Mouse (Mus musculus) heart, embryonic 15.5 days (tissue): Measurements from ENCODE around the gene Colgalt2. TPM values are rescaled to one million over a fixed set of nuclear protein-coding genes. Genes with fewer than 3 reads are reported as not detected.

Experiments used
- ATAC-seq: fragments of 200-750 bp; cut with Nextera tagmentation; replicated peaks from 2 replicates; pipeline ENCODE4 v1.8.0; 2017; ENCODE audit warnings: low read depth, moderate TSS enrichment; ENCODE audit not compliant: insufficient number of reproducible peaks, insufficient read depth, low FRiP score
- H3K27ac ChIP-seq: fragments of 300-500 bp; sonication (generic); 2 replicates; pipeline ENCODE4 v1.5.1; 2015; ENCODE audit warnings: mild to moderate bottlenecking, inconsistent platforms
- H3K27me3 ChIP-seq: fragments of 300-500 bp; sonication (generic); 2 replicates; pipeline ENCODE4 v1.6.1; 2015; ENCODE audit warnings: inconsistent platforms
- H3K36me3 ChIP-seq: fragments of 300-500 bp; sonication (generic); 2 replicates; pipeline ENCODE4 v1.6.1; 2015; ENCODE audit warnings: mild to moderate bottlenecking, inconsistent platforms
- H3K4me1 ChIP-seq: fragments of 300-500 bp; sonication (generic); replicated peaks from 2 replicates; pipeline ENCODE4 v1.6.1; 2015; ENCODE audit warnings: inconsistent platforms
- H3K4me2 ChIP-seq: fragments of 300-500 bp; sonication (generic); 2 replicates; pipeline ENCODE4 v1.6.1; 2015; ENCODE audit warnings: inconsistent platforms, mild to moderate bottlenecking, moderate library complexity
- H3K4me3 ChIP-seq: fragments of 300-500 bp; sonication (generic); 2 replicates; pipeline ENCODE4 v1.5.1; 2015; ENCODE audit warnings: mild to moderate bottlenecking, inconsistent platforms
- H3K9ac ChIP-seq: fragments of 300-500 bp; sonication (generic); 2 replicates; pipeline ENCODE4 v1.6.1; 2015; ENCODE audit warnings: mild to moderate bottlenecking, inconsistent platforms
- H3K9me3 ChIP-seq: fragments of 300-500 bp; sonication (generic); replicated peaks from 2 replicates; pipeline ENCODE4 v1.6.1; 2016; ENCODE audit warnings: inconsistent platforms
- WGBS: fragments of 180-500 bp; shearing (Covaris S2); methylation state at CpG from one replicate; pipeline ENCODE4 v1.1.7; 2015; ENCODE audit warnings: mixed read lengths; 5-methylcytosine and 5-hydroxymethylcytosine counted together
- polyA plus RNA-seq: library from polyadenylated mRNA; unstranded; fragments of >200 nt; fragmentation: Nextera tagmentation; extraction: Ambion mirVana; gene quantifications from 2 replicates; pipeline ENCODE4 v1.2.1, GENCODE M21; 2015

Colgalt2 gene
- polyA plus RNA-seq, 1 experiment from 2014 or later: 1.8 TPM

- Histone ChIP-seq H3K36me3 (peaks cover 84% of the 10 kb centered on the region), H3K9ac (no peak overlapping the region), H3K4me3 (no peak overlapping the region), H3K4me1 (peaks cover 19% of the 10 kb centered on the region), H3K27ac (no peak overlapping the region), H3K9me3 (no peaks in the 10 kb centered on the region), H3K27me3 (no peaks in the 10 kb centered on the region), H3K4me2 (no peak overlapping the region)
- ATAC-seq: no peak
- 78% methylated on average over 16 of the region's 16 CpGs for WGBS
These were observed 121.4 kb downstream of the Colgalt2 start for GRCm38 (mm10) chr1:152520798-152521575.

GRCm38 (mm10) chr1:152522226-152522625, 122.6 kb downstream of the Colgalt2 start:
- H3K9me3 ChIP-seq: no peaks in the 10 kb centered on the region
- H3K27ac ChIP-seq: no peak overlapping the region
- no peaks in the 10 kb centered on the region for H3K27me3 ChIP-seq
- WGBS: 71% methylated on average over 3 of the region's 3 CpGs
- H3K4me1 ChIP-seq: peaks cover 31% of the 10 kb centered on the region
- H3K9ac ChIP-seq: no peak overlapping the region
- peaks cover 77% of the 10 kb centered on the region for H3K36me3 ChIP-seq
- no peak for ATAC-seq
- no peak overlapping the region for H3K4me2 ChIP-seq
- H3K4me3 ChIP-seq: no peak overlapping the region

GRCm38 (mm10) chr1:152523292-152523691, 123.7 kb downstream of the Colgalt2 start:
- Histone ChIP-seq H3K4me2 (no peak overlapping the region), H3K27ac (no peak overlapping the region), H3K9me3 (no peaks in the 10 kb centered on the region), H3K4me3 (no peak overlapping the region), H3K36me3 (peaks cover 70% of the 10 kb centered on the region), H3K9ac (no peak overlapping the region), H3K27me3 (no peaks in the 10 kb centered on the region), H3K4me1 (peaks cover 42% of the 10 kb centered on the region)
- WGBS: 31% methylated on average over 11 of the region's 11 CpGs
- ATAC-seq: no peak

GRCm38 (mm10) chr1:152524098-152524892, 124.7 kb downstream of the Colgalt2 start:
- WGBS: 71% methylated on average over 22 of the region's 22 CpGs

GRCm38 (mm10) chr1:152524987-152525648, 125.5 kb downstream of the Colgalt2 start:
- Histone ChIP-seq H3K27me3 (no peaks in the 10 kb centered on the region), H3K9ac (peak overlapping the region; percentile 23; the same call in 1 of the 2 replicates), H3K9me3 (no peaks in the 10 kb centered on the region), H3K4me3 (no peak overlapping the region), H3K4me2 (no peak overlapping the region), H3K4me1 (peaks cover 51% of the 10 kb centered on the region), H3K36me3 (peaks cover 57% of the 10 kb centered on the region), H3K27ac (peak overlapping the region; percentile 96)
- ATAC-seq: peak; percentile 19; the same call in 1 of the 2 replicates
- WGBS: 11% methylated on average over 6 of the region's 6 CpGs

More at GRCm38 (mm10) chr1:152524098-152524892, 124.7 kb downstream of the Colgalt2 start:
- Histone ChIP-seq H3K9me3 (no peaks in the 10 kb centered on the region), H3K4me1 (peaks cover 49% of the 10 kb centered on the region), H3K4me3 (no peak overlapping the region), H3K36me3 (peaks cover 64% of the 10 kb centered on the region), H3K4me2 (no peak overlapping the region), H3K27ac (no peak overlapping the region), H3K9ac (no peak overlapping the region), H3K27me3 (no peaks in the 10 kb centered on the region)
- ATAC-seq: no peak

- H3K4me3 ChIP-seq: no peak overlapping the region
- H3K27ac ChIP-seq: peak overlapping the region; percentile 96
- peak overlapping the region; percentile 34; the same call in 1 of the 2 replicates for H3K9ac ChIP-seq
- WGBS: 31% methylated on average over 9 of the region's 9 CpGs
- H3K36me3 ChIP-seq: peaks cover 56% of the 10 kb centered on the region
- no peaks in the 10 kb centered on the region for H3K27me3 ChIP-seq
- ATAC-seq: peak; percentile 52; the same call in 1 of the 2 replicates
- no peaks in the 10 kb centered on the region for H3K9me3 ChIP-seq
- H3K4me1 ChIP-seq: peaks cover 49% of the 10 kb centered on the region
- peak overlapping the region; percentile 48 for H3K4me2 ChIP-seq
These were observed 126.5 kb downstream of the Colgalt2 start for GRCm38 (mm10) chr1:152526154-152526553.

GRCm38 (mm10) chr1:152528214-152528613, 128.6 kb downstream of the Colgalt2 start:
- H3K27me3 ChIP-seq: no peaks in the 10 kb centered on the region
- H3K4me3 ChIP-seq: no peak overlapping the region
- no peak overlapping the region for H3K4me2 ChIP-seq
- no peaks in the 10 kb centered on the region for H3K9me3 ChIP-seq
- peak overlapping the region; percentile 96 for H3K27ac ChIP-seq
- peaks cover 64% of the 10 kb centered on the region for H3K4me1 ChIP-seq
- no peak overlapping the region for H3K9ac ChIP-seq
- ATAC-seq: no peak; the same call in 1 of the 2 replicates
- H3K36me3 ChIP-seq: peaks cover 41% of the 10 kb centered on the region
- WGBS: 34% methylated on average over 6 of the region's 6 CpGs

GRCm38 (mm10) chr1:152528778-152529177, 129.1 kb downstream of the Colgalt2 start:
- H3K9me3 ChIP-seq: no peaks in the 10 kb centered on the region
- 76% methylated on average over 3 of the region's 3 CpGs for WGBS
- H3K9ac ChIP-seq: no peak overlapping the region
- H3K36me3 ChIP-seq: peaks cover 36% of the 10 kb centered on the region
- no peak for ATAC-seq
- no peaks in the 10 kb centered on the region for H3K27me3 ChIP-seq
- peaks cover 62% of the 10 kb centered on the region for H3K4me1 ChIP-seq
- no peak overlapping the region for H3K4me3 ChIP-seq
- H3K27ac ChIP-seq: peak overlapping the region; percentile 96
- no peak overlapping the region for H3K4me2 ChIP-seq

GRCm38 (mm10) chr1:152531498-152531897, 131.9 kb downstream of the Colgalt2 start:
- Histone ChIP-seq H3K4me3 (no peak overlapping the region), H3K4me1 (peaks cover 49% of the 10 kb centered on the region)
- ATAC-seq: no peak

GRCm38 (mm10) chr1:152534531-152534930, 134.9 kb downstream of the Colgalt2 start:
- Histone ChIP-seq H3K27me3 (no peaks in the 10 kb centered on the region), H3K9ac (no peak overlapping the region), H3K4me1 (peaks cover 34% of the 10 kb centered on the region), H3K36me3 (peaks cover 56% of the 10 kb centered on the region), H3K4me2 (no peak overlapping the region), H3K9me3 (no peaks in the 10 kb centered on the region), H3K4me3 (no peak overlapping the region), H3K27ac (no peak overlapping the region)
- ATAC-seq: no peak
- 79% methylated on average over 7 of the region's 7 CpGs for WGBS

More at GRCm38 (mm10) chr1:152531498-152531897, 131.9 kb downstream of the Colgalt2 start:
- Histone ChIP-seq H3K4me2 (peak overlapping the region; percentile 15; the same call in 1 of the 2 replicates), H3K27me3 (no peaks in the 10 kb centered on the region), H3K27ac (peak overlapping the region; percentile 75), H3K36me3 (peaks cover 41% of the 10 kb centered on the region), H3K9ac (no peak overlapping the region; the same call in 1 of the 2 replicates), H3K9me3 (no peaks in the 10 kb centered on the region)
- whole genome bisulfite sequencing: 15% methylated on average over 15 of the region's 15 CpGs
